Mouse (Mus musculus) E14TG2a.4 (cell line): ENCODE results near the gene 4931428L18Rik.

Experiments
- CTCF ChIP-seq: conservative IDR thresholded peaks from 2 replicates; pipeline ENCODE4 v1.5.1; 2014; ENCODE audit warnings: low read length
- NANOG ChIP-seq: IDR thresholded peaks from 2 replicates; pipeline ENCODE4 v1.6.1; 2014; ENCODE audit warnings: borderline replicate concordance, low read length, mixed read lengths

DNA sequence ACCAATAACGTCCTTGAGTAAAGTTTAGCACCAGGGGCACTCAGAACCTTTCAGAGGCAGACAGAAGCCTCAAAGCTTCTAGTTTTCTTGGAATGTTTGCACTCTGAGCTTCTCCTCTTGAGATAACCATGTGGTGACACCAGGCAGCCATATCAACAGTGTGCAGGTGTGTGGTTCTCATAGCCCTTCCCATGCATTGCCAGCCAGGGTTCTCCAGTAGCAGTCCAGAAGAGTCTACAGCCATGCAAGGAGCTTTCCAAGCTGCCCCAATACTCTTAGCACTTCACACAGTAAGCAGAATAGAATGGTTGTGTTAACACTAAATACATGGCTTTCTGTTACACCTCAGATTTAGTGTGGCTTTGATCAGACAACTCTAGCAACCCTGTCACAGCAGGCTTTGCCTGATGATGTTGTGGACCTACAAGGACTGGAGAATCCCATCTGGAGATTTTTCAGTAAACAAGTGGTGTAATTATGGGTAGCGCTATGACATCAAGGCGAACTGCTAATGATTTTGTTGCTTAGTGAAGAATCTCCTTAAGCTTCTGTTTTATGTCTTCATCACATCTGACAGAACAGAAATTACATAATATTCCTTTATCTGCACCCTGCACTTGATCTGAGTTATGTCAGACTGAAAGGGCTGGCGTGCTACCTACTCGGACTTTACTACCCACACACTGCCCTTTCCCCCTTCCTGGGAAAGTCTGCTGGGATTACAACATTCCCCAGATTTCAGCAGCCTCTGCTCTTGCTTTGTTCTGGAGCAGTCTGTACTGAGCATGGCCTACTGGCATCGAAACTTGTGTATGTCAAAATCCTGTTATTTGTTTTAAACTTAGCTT, 149.7 kb downstream of the 4931428L18Rik start:
- TF ChIP-seq CTCF (no peak), NANOG (no peak)
